Mouse (Mus musculus) brain, embryonic 18.5 days (tissue): Measurements from ENCODE around the gene Plekhg1.

Source experiments
- DNase-seq: peaks from one replicate; pipeline ENCODE4 v3.0.0-alpha.2; 2012; ENCODE audit warnings: low read depth, low spot score

The Plekhg1 gene

DNA sequence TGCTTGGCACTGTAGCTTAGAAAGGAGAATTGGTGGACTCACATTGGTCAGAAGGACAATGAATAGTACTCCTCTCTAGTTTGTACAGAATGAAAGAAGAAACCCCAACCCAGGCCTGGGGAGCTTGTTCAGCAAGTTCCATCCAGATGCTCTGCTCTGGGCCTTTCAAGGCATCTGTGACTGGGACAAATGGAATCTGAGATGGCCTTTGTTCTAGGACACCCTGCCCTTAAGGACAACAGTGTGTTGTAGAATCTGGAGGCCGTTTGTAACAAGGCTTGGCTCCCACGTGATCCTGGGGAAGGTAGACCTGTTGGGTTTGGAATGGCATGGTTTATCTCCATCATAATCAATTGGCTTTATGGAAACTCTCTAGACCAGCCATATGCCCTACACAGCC, 141.0 kb downstream of the Plekhg1 start:
- no peak for DNase-seq

DNA sequence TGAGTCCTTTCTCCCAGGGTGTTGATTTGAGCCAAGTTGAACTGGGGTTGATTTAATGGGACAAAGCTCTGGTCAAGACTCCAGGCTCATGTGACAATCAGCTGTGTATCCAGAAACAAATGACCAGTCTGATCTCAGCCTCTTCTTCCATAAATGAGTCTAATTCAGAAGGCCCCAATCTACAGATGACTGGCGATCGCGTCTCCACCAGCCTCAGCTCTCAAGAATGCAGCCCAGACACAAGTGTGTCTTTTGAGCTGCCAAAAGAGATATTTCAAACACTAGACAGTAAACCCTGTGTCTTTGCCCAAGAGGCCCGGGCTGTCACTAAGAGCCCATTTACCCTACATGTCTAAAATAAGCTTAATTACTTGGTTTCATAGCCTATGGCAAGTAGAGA, 148.3 kb downstream of the Plekhg1 start:
- no peak for DNase-seq

DNA sequence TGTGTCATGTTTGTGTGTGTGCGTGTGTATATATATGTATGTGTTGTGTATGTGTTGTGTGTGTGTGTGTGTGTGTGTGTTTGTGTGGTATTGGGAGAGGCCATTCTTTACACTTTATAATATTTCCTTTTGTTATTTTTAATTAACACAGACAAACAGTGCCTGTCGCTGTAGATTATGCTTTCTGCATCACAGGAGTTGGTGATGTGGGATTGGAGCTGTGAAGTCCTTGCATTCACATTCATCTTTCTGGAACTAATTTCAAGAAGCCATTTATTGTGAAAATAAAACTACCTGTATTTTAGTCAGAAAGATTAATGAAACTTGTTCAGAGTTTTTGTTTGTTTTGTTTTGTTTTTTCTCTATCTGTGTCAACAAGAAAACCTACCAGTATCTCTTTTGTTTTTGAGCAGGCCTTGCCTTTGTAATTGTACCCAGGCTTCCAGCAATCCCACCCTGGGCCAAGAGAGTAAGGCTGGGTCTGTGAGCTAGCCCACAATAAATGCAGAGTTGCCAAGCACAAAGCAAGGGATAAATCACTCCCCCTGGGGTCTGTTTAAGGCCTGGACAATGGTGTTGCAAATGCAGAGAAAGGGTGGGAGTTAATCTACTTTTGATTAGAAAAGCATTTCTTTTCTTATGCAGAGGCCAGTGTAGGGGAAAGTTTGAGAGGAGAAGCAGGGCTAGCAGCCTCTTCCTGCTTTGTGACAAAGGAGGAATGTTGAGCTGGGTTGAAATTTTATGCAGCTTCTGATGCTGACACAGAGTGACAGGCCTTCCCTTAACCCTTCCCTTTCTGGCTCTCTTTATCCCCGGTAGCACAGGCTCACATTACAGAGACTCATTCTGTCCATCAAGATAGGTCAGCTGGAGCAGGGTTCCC, 151.5 kb downstream of the Plekhg1 start:
- DNase-seq = no peak

DNA sequence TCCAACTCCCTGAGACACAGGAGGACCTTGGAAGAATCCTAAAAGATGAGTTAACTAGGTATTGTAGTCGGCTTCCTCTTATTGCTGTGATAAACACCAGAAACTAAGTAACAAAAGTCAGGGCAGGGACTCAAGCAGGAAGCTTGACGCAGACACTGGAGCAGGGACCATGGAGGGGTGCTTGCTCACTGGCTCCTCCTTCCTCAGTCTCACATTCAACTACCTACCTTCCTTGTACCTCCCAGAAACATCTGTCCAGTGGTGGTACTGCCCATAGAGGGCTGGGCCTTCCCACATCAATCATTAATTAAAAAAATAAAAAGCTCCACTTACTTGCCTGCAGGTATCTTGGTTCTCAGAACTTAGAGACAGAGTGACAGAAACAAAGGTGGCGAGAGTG, 152.2 kb downstream of the Plekhg1 start:
- DNase-seq = no peak

DNA sequence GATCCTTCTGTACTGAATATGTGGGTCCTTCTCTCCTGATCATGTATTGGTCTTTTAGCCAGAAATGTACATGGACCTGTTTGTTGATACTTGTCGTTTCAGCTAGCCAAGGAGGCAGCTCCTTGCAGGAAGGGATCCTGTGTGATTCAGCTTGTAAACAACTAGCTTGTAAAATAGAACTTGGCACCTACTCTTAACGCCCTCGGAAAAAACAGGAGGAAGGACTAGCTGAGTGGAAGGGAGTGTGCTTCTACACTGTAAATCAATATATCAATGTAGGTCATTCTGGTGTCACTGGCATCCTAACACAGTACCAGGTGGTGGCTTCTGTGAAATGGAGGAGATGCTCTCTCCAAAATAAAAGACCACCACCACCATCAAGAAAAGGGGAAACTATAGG, 157.9 kb downstream of the Plekhg1 start:
- no peak for DNase-seq

DNA sequence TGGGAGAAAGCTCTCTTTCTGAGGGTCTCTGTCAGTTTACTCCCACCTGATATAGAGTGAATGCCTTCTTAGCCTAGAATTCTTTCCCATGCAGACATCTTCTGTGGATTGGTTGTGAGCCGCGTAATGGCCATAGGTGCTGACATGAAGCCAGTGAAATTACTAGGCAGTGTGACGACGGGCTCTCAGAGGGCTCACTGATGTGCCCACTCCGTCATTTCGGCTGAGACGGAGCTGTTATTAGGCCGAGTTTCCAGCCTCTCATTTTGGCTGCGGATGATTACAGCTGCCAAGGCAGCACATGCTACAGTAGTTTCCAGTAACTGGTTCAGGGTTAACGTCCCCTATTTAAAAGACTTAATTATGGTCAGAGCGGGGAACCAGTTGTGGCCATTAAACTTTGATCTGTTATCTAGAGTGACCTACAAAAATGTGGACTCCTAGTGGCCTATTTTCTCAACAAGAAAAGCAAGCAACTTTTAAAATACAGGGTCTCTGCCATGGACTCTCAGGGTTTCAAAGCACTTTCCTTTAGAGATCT, 160.3 kb downstream of the Plekhg1 start:
- DNase-seq = no peak

DNA sequence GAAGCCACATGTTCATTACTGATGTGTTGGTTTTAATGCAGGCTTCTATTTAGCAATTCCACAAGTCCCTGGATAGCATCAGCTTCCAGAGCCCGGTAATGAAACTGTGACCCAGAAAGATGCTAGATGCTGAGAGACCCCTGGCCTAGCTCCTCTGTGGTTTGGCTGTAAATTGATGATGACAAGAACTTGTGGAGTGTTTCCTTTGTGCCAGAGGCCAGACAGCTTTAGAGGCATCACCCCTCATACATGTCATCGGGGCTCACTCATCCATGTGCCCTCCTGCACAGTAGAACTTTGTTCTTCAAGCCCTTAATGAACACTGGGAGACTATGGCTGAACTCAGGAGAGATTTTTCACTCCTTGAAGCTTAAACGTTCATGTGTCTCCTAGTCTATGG, 165.6 kb downstream of the Plekhg1 start:
- no peak for DNase-seq

DNA sequence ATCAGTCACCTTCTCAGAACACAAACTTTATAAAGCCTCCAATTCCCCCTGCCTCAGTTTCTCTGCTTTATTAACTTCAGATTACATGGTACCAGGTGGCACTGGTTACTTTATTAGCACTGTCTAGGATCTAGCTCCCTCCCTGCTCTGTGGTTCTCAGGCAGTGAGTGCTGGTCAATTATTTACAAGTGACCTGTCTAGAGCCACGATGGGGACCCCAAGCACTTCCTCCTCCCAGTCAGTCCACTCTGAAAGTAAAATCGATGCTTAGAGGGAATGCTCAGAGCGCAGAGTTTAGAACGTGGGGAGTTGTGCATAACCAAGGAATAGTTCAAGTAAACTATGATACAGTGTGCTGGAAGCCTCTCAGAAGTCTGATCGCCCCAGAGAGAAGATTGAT, 173.9 kb downstream of the Plekhg1 start:
- no peak for DNase-seq

DNA sequence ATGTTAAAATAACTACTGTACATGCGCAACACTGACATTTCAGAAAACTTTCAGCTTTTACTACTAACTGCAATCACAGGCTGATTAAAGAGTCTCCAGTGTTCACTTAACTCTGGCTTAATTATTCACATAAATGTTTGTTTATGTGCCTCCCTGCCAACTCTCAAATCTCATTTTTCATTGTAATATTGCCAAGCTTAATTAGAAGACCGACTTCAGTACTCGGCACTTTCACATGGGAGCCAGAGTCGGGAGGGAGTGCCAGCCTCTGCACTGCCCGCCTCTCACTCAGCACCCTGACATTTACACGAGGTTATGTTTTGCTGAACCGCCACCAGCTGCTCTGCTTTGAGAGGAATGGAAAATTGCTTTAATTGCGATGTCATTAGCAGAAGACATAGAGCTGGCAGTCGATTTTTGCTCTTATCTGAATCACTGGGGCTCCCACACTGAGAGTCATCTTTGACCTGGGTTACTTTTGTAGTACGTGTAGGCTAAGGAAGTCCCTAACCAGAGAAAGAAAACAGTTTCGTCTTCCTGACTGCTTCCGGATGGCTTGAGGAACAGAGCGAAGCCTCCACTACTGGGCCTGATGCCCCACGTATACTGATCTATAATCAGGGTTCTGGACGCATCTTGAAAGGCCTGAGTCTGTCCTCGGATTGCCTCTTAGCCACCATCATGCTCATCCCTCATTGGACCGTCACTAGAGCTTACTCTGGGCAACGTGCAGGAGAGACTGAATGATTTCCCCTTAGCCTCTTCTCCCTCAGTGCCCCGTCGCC, 180.4 kb downstream of the Plekhg1 start:
- DNase-seq = peak; percentile 54

DNA sequence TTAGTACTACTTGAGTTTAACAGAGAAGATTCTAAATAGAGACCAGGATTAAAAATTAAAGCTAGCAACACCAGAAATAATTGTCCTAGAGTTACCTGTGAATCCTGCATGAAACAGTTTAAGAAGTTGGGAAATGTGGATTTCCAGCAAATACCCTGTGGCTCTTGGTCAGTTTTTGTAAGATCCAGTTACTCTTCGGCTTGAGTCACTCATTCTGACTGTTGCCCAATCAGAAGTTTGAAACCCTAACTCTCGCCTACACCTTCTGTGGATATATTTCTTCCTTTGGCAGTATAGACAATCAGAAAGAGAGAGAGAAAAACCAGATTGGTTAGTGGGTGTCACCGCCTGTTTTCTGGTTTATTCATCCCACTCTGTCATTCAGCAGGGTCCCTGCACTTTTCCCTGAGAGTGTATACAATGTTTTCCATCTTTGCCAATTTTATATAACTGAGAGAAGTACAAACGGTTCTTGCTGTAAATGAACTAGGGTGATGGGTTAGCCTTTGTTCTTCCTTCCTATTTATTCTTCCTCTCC, 187.9 kb downstream of the Plekhg1 start:
- no peak for DNase-seq

DNA sequence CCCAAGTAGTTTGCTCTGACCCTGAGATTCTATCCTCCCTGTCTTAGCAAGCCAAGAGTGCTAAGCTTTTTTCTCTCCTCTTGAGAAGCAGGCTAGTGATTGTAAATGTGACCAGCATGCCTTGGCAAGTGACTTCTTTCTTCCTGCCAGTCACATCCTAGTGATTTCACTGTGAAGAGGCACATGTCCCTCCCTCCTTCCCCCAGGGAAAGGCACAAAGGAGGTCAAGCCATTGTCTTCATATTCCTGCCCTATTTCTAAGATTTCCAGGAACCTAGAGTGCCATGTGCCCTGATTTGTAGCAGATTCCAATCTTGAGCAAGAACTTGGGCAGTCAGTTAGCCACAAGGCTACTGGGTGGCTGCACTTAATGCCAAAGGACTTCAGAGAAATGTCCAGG, 191.7 kb downstream of the Plekhg1 start:
- DNase-seq = no peak

DNA sequence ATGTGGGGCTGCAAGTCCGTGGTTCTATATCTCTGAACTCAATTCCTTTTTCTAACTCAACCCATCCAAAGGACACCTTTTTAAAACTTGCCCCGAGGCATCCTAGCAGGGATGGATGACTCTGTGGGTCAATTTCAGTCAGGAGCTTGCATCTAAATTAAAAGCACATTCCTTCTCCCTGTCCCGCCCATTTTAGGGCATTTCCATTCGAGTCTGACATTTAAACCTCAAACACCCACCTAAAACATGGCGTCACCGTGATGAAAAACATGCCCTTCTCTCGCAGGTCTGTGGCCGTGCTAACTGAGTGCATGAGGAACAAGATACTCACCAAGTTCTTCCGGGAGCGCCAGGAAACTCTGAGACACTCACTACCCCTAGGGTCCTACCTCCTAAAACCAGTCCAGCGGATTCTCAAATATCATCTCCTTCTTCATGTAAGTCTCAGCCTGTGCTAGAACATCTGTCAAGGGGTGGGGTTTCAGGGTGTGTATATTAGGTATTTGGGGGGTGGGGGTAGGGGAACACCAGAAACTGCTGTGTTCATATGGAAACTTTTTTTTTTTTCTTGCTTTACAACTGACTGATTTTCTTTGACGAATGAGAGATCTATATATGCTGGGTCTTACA, 193.3 kb downstream of the Plekhg1 start:
- DNase-seq = no peak

DNA sequence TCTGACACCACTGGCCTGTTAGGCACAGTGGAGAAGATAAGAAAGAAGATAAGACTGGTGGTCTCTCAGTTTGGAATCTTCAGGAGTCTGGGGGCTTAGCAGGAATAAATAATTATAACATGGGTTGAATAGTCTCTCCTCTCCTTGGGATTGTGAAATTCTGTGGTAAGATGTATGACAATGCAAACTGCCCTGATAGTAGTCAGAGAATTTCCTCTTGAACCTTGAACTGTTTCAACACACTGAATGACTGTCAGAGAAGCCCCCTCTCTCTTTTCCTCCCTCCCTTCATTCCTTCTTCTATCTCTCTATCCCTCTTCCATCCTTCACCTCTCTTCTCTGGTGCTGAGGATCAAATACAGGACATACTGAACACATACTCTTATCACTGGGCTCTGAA, 196.7 kb downstream of the Plekhg1 start:
- no peak for DNase-seq

DNA sequence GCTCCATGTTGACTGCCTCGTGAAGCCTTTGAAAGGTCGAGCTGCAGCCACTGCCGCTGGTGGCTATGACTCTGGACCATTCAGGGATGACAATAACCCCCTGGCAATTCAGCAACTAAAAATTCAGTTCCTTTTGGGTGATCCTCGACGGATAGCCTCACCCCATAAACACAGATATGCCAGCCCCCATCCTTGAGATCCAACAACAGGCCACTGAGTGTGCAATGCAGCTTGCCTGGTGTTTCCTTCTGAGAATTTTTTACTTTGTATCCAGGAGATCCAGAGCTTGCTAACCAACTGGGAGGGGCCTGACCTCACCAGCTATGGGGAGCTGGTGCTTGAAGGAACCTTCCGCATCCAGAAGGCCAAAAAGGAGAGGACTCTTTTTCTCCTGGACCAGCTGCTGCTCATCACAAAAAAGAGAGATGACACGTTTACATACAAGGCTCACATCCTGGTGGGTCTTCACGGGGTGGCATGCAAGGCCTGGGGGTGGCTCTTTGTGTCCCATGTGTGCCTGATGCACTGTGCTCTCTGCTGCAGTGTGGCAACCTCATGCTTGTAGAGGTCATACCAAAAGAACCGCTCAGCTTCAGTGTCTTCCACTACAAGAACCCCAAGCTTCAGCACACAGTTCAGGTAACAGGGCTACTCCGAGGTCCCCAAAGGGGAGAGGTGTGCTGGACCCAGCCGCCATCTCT, 199.9 kb downstream of the Plekhg1 start:
- DNase-seq = no peak

DNA sequence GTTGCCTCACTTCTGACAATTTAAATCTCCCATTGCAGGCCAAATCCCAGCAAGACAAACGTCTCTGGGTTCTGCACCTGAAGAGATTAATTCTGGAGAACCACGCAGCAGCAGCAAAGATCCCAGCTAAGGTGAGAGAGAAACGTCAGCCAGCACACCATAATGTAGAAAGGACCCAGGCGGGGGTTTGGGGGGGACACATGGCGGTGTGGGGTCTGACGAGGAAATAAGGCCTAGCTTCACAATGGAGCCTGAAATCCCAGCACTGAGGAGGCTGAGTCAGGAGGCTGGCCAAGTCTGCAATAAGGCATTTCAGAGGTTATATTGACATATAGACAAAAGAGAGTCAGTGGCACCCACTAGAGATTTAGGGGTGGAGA, 200.4 kb downstream of the Plekhg1 start:
- no peak for DNase-seq

DNA sequence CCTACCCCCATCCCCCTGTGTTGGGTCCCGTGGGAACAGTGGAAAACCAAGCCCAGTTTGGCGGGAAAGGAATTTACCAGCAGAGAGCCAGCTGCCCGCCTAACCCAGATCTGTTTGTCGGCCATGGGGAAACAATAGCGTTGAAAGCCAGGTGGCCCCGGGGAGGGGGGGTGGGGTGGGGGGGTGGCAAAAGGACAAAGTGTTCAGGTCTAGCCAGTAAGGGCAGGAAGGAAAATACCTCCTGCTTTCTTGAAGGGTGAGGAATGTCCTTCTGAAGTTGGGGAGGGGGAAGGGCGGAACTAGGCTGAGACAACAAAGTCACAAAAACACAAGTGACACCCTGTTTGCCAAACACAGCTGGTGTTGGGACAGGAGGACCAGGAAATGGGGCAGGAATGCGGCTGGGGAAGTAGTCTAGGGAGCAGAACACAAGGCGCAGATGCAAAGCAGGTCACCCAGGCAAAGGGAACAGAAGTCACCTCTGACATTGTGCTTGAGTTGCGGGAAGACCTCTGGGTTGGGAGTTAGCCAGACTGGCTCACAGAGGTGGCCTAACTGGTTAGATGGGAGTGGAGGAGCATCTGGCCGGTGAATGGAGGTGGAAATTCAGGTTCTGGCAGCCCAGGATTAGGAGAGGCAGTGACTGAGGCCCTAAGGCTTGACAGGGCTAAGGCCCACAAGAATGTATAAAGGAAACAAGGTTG, 201.0 kb downstream of the Plekhg1 start:
- no peak for DNase-seq

DNA sequence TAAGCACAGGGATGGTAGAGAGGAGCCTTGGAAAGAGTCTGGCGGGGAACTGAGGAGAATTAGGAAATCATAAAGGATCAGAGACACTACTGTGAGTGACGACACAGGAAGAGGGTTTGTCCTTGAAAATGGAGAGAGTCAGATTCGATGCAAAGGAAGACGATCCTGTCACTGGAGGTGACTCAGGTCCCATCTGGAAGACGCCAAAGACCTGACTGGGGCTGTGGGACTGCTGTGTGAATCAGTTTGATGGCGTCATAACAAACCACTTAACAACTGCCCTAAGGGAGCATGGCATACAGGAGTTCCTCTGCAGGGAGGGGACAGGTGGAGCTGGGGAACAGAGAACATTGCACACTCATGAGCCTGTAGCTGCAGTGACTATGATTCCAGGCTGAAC, 202.1 kb downstream of the Plekhg1 start:
- DNase-seq = no peak

DNA sequence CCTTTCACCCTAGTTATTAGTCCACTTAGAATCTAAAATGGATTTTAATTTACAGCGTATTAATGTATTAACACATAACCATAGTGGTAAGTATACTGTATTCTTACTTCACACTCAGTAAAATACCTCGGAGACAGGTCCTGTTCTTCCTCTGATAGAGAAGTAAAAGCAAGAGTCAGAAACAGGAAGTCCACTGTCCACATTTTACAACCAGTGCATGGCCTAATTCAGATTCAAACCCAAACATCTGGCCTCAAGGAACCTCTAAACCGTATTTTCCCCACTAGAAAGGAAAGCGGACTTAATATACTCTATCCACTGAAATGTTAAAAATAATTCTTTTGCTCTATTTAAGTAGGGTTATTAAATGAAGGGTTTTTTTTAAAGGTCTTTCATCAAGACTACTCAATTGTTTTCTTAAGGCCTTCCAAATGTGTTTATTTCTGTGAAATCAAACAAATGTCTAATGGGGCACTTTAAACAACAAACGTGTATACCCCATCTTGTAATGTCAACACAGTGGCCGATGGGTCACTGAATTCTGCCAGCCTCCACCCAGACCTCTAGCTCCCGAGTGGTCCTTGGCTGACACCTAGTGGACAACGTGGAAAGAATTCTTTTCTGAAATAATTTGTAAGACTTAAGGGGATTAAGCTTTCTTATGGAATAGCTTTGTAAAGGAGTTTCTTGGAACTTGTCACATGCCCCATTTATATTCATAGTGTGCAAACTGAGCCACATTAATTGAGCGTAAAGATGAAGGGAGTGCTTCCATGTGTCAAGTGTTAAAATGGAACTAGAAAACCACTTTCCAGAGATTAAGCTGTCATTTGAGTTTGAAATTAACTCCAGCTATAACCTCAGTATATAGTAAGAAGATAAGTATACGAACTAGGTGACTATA, 203.6 kb downstream of the Plekhg1 start:
- DNase-seq = peak; percentile 40

DNA sequence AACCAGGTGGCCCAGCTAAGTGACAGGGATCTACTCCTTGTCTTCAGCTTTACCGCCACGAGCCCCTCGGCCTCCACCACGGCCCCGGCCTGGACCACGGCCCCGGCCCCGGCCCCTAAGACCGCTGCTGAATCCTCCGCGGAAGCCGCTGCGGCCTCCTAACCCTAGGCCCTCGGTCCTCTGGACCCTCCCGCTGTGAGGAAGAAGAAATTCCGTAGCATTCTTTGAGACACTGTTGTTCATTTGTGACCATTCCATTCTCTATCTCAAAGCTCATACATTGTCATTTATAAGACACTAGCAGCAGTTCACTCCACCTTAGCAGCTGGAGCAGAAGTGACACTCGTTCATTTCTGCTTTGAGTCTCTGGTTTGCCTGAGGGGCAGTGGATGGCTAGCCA, 206.7 kb downstream of the Plekhg1 start:
- no peak for DNase-seq

DNA sequence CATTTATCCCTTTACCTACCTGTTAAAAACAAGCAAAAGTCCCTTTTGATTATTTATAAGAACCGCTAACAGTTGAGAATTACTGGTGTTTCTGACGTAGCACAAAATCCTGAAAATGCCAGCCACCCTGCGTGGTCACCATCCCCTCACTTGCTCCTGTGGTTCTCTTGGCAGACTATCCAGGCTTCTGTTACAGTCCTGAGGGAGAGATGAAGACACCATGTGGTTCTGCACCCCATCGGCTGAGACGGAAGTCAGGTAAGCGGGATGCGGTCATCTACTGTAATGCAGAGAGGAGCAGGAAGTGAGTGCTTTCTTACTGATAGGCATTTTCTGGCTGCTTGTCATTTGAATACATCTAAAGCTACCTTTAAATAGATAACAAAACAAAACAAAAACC, 207.2 kb downstream of the Plekhg1 start:
- no peak for DNase-seq
